Comparison of ENCODE assay signal across 9 mouse cellular contexts in genomic region chr6:145598794-145599555, GRCm38 (mm10). TPM values are rescaled to one million over a fixed set of nuclear protein-coding genes. Genes with fewer than 3 reads are reported as not detected.
DNase-seq lines count a peak whose midpoint lies in the region; ATAC-seq and TF ChIP-seq lines count a peak whose summit lies in the region.
"Had no signal": no experiment of that assay in that cellular context is flagged by ENCODE, and none has a peak within 500 bp of the region (broad histone marks: within the 10 kb centered on the region; RNA-seq: fewer than 3 reads in every experiment).

No protein-coding gene starts in this region.

- no peak for TF ChIP-seq CTCF in liver, adult 2 months (IDR thresholded peaks at IDR 0.05; ENCODE audit: low read depth, low read length)

- no peak overlapping the region for H3K4me3 ChIP-seq in liver, adult 2 months (ENCODE audit: insufficient read depth, low read depth, low read length)
- H3K4me3 ChIP-seq in liver, embryonic 12.5 days, result no peak overlapping the region
- H3K4me3 ChIP-seq in intestine, embryonic 16.5 days (ENCODE audit: low read length), result no peak overlapping the region
- H3K4me3 ChIP-seq in macrophage (ENCODE audit: inconsistent target), result no peak overlapping the region
- H3K4me3 ChIP-seq: liver, embryonic 15.5 days had no signal

- H3K27me3 ChIP-seq in liver, adult 2 months (ENCODE audit: control insufficient read depth, insufficient read depth, low read length), result no peaks in the 10 kb centered on the region
- H3K27me3 ChIP-seq in liver, embryonic 12.5 days (replicated peaks), result no peaks in the 10 kb centered on the region
- H3K27me3 ChIP-seq in intestine, embryonic 16.5 days (replicated peaks; ENCODE audit: control insufficient read depth, insufficient read depth, low read length), result no peaks in the 10 kb centered on the region
- H3K27me3 ChIP-seq: liver, embryonic 15.5 days had no signal

- no peak for TF ChIP-seq POLR2A in liver, adult 2 months (IDR thresholded peaks at IDR 0.05; ENCODE audit: extremely low read depth, insufficient read depth, low read length)

- H3K27ac ChIP-seq in liver, adult 2 months (replicated peaks; ENCODE audit: insufficient read depth, low read depth, low read length), result no peak overlapping the region
- H3K27ac ChIP-seq in liver, embryonic 12.5 days, result no peak overlapping the region
- H3K27ac ChIP-seq in intestine, embryonic 16.5 days (ENCODE audit: low read length), result peak overlapping the region; percentile 13; the same call in 1 of the 2 replicates
- H3K27ac ChIP-seq in macrophage, result peak overlapping the region; percentile 21; the same call in 1 of the 2 replicates
- H3K27ac ChIP-seq: liver, embryonic 15.5 days had no signal

- intact Hi-C loops in gastrocnemius, postnatal 14 days (cut with DNase I; ENCODE audit: low total_unique reads), result no loop called here

- H3K36me3 ChIP-seq in liver, adult 2 months (ENCODE audit: control insufficient read depth, insufficient read depth, low read length), result no peaks in the 10 kb centered on the region
- no peaks in the 10 kb centered on the region for H3K36me3 ChIP-seq in liver, embryonic 12.5 days
- no peaks in the 10 kb centered on the region for H3K36me3 ChIP-seq in intestine, embryonic 16.5 days (ENCODE audit: control insufficient read depth, insufficient read depth, low read length)
- H3K36me3 ChIP-seq in macrophage (ENCODE audit: inconsistent target), result no peaks in the 10 kb centered on the region
- H3K36me3 ChIP-seq: liver, embryonic 15.5 days had no signal

- peaks cover 9% of the 10 kb centered on the region for H3K4me1 ChIP-seq in liver, adult 2 months (ENCODE audit: control insufficient read depth, insufficient read depth, low read length)
- H3K4me1 ChIP-seq in liver, embryonic 12.5 days, result 0 out of 2 replicates have a peak, but pooled peaks cover 5% of the 10 kb centered on the region
- H3K4me1 ChIP-seq in intestine, embryonic 16.5 days (ENCODE audit: control insufficient read depth, insufficient read depth, low read length), result peaks cover 14% of the 10 kb centered on the region
- H3K4me1 ChIP-seq: liver, embryonic 15.5 days had no signal

- no peak for ATAC-seq in liver, embryonic 12.5 days
- peak; percentile 79 for ATAC-seq in intestine, embryonic 16.5 days

- no peak overlapping the region for H3K9ac ChIP-seq in liver, adult 2 months (ENCODE audit: low read depth, low read length)
- H3K9ac ChIP-seq in liver, embryonic 12.5 days, result no peak overlapping the region
- H3K9ac ChIP-seq in intestine, embryonic 16.5 days (ENCODE audit: low read depth, low read length), result no peak overlapping the region
- H3K9ac ChIP-seq: liver, embryonic 15.5 days had no signal

- no peaks in the 10 kb centered on the region for H3K9me3 ChIP-seq in liver, embryonic 12.5 days (replicated peaks)
- no peaks in the 10 kb centered on the region for H3K9me3 ChIP-seq in intestine, embryonic 16.5 days (ENCODE audit: control insufficient read depth, low read length)
- H3K9me3 ChIP-seq: liver, embryonic 15.5 days had no signal

- H3K4me2 ChIP-seq in liver, embryonic 12.5 days, result no peak overlapping the region
- no peak overlapping the region for H3K4me2 ChIP-seq in intestine, embryonic 16.5 days (ENCODE audit: low read depth, low read length)
- H3K4me2 ChIP-seq: liver, embryonic 15.5 days had no signal

- DNase-seq in liver, adult 2 months (ENCODE audit: extremely low read depth, low read depth, low spot score), result peak; percentile 94
- peak; percentile 77 for DNase-seq in cerebellum, adult 9-10 months
- DNase-seq in thymus, postnatal 4 days, result no peak
- no peak for DNase-seq in gastrocnemius, postnatal 14 days
- DNase-seq in ovary, postnatal 14 days (ENCODE audit: low spot score), result no peak

- 48% methylated on average over 11 of the region's 11 CpGs for WGBS in liver, adult 2 months
- WGBS in liver, embryonic 12.5 days (ENCODE audit: insufficient replicate concordance), result 43% methylated on average over 11 of the region's 11 CpGs
- WGBS in intestine, embryonic 16.5 days, result 40% methylated on average over 11 of the region's 11 CpGs
- 65% methylated on average over 11 of the region's 11 CpGs for WGBS in macrophage (ENCODE audit: missing documents)

- no peaks in the 10 kb centered on the region for H3K79me2 ChIP-seq in liver, adult 2 months (ENCODE audit: control insufficient read depth, insufficient read depth, low read length)
- no peaks in the 10 kb centered on the region for H3K79me2 ChIP-seq in macrophage (ENCODE audit: inconsistent target)

RNA-seq across cellular contexts. Expression of gene Lmntd1, which starts 15.1 kb away (rescaled TPM):
- not detected in 2 replicates for total RNA-seq in liver, adult 2 months (2014; rRNA removed)
- polyA plus RNA-seq in liver, adult 2 months (2012; rRNA removed), result not detected in 2 replicates
- polyA plus RNA-seq in liver, embryonic 12.5 days (2016; fragmentation: Nextera tagmentation; extraction: Ambion mirVana), result not detected in 2 replicates
- 0.54 and 0.75 TPM in 2 replicates for polyA plus RNA-seq in intestine, embryonic 16.5 days (2015; fragmentation: Nextera tagmentation; extraction: Ambion mirVana)
- total RNA-seq in macrophage (2018; cell fraction: chromatin; rRNA removed), result not detected
- not detected for total RNA-seq in macrophage (2018; cell fraction: cytosol; rRNA removed)
- not detected for total RNA-seq in macrophage (2018; cell fraction: nucleus; rRNA removed)
- not detected in 3 replicates for polyA plus RNA-seq in macrophage (2018)
- under 1 TPM; 0.16 to 0.43 TPM for total RNA-seq in gastrocnemius, postnatal 14 days (2021)
- polyA plus RNA-seq: liver, embryonic 15.5 days had no signal

RNA-seq across cellular contexts. Expression of gene Tuba3b, which starts 16.6 kb away (rescaled TPM):
- not detected in 2 replicates for total RNA-seq in liver, adult 2 months (2014; rRNA removed)
- polyA plus RNA-seq in liver, adult 2 months (2012; rRNA removed), result not detected in 2 replicates
- not detected in 2 replicates for polyA plus RNA-seq in liver, embryonic 12.5 days (2016; fragmentation: Nextera tagmentation; extraction: Ambion mirVana)
- not detected in 2 replicates for polyA plus RNA-seq in intestine, embryonic 16.5 days (2015; fragmentation: Nextera tagmentation; extraction: Ambion mirVana)
- total RNA-seq in macrophage (2018; cell fraction: chromatin; rRNA removed), result not detected
- total RNA-seq in macrophage (2018; cell fraction: cytosol; rRNA removed), result not detected
- not detected for total RNA-seq in macrophage (2018; cell fraction: nucleus; rRNA removed)
- polyA plus RNA-seq in macrophage (2018), result not detected in 3 replicates
- not detected for total RNA-seq in gastrocnemius, postnatal 14 days (2021)

Comparison
In these comparisons a context has a peak if more than half of its experiments do, and no peak if none do; other contexts are left out.
1. DNase-seq: peak in liver, adult 2 months (single experiment) and cerebellum, adult 9-10 months (single experiment); none in thymus, postnatal 4 days (single experiment), gastrocnemius, postnatal 14 days (single experiment) and ovary, postnatal 14 days (single experiment).
2. H3K27ac ChIP-seq: peak in intestine, embryonic 16.5 days (single experiment) and macrophage (single experiment); none in liver, adult 2 months (single experiment) and liver, embryonic 12.5 days (single experiment).